Comparison of ENCODE assay signal across 9 mouse cellular contexts in genomic region chr6:88483111-88483510, GRCm38 (mm10). TPM values are rescaled to one million over a fixed set of nuclear protein-coding genes. Genes with fewer than 3 reads are reported as not detected.
DNase-seq lines count a peak whose midpoint lies in the region; ATAC-seq lines count a peak whose summit lies in the region.
"Had no signal": no experiment of that assay in that cellular context is flagged by ENCODE, and none has a peak within 500 bp of the region (broad histone marks: within the 10 kb centered on the region; RNA-seq: fewer than 3 reads in every experiment).

No protein-coding gene starts in this region.

- no peak for DNase-seq in cerebellum, postnatal 4 days (ENCODE audit: low spot score in 2 of 2)
- peak; percentile 46 for DNase-seq in testis, postnatal 14 days (ENCODE audit: low spot score)
- DNase-seq in testis, postnatal 10 days (ENCODE audit: low spot score) = no peak
- DNase-seq in heart, postnatal 4 days = peak; percentile 49
- DNase-seq in ovary, postnatal 14 days (ENCODE audit: low spot score) = peak; percentile 47
- no peak for DNase-seq in gastrocnemius, postnatal 25 days
- no peak for DNase-seq in frontal cortex, postnatal 25 days (ENCODE audit: low spot score in 2 of 2)
- DNase-seq: B cell, adult 2 months had no signal

- ATAC-seq in cerebellum, adult (ENCODE audit: insufficient number of reproducible peaks, low FRiP score, low TSS enrichment) = peak; percentile 79

RNA-seq across cellular contexts. Expression of gene Ruvbl1, which starts 17.9 kb away (rescaled TPM):
- 10 to 100 TPM; 24.5 to 24.7 TPM for total RNA-seq in heart, postnatal 4 days (2021)
- 10 to 100 TPM; 16.9 to 17.8 TPM for total RNA-seq in gastrocnemius, postnatal 25 days (2021)

RNA-seq across cellular contexts. Expression of gene Sec61a1, which starts 35.6 kb away (rescaled TPM):
- 100 to 1,000 TPM; 116 to 121 TPM for total RNA-seq in heart, postnatal 4 days (2021)
- total RNA-seq in gastrocnemius, postnatal 25 days (2021) = 10 to 100 TPM; 22.1 to 22.9 TPM

RNA-seq across cellular contexts. Expression of gene Eefsec, which starts 36.8 kb away (rescaled TPM):
- 10 to 100 TPM; 13.2 to 16.8 TPM for total RNA-seq in heart, postnatal 4 days (2021)
- total RNA-seq in gastrocnemius, postnatal 25 days (2021) = 1 to 10 TPM; 7.4 to 7.5 TPM

Comparison
In these comparisons a context has a peak if more than half of its experiments do, and no peak if none do; other contexts are left out.
1. DNase-seq: peak in testis, postnatal 14 days (single experiment), heart, postnatal 4 days (single experiment) and ovary, postnatal 14 days (single experiment); none in cerebellum, postnatal 4 days (0 of 2), testis, postnatal 10 days (single experiment), gastrocnemius, postnatal 25 days (single experiment) and frontal cortex, postnatal 25 days (0 of 2).
2. RNA of gene Sec61a1, which starts 35.6 kb away (total RNA-seq): 116 to 121 TPM in heart, postnatal 4 days; 22.1 to 22.9 TPM in gastrocnemius, postnatal 25 days; every median in the first group is over 4 times any median in the second.